Mouse (Mus musculus) thymus, adult 2 months (tissue): ENCODE data around the gene Zfp523.

Source experiments
- CTCF ChIP-seq: fragments of 200-500 bp; IDR thresholded peaks from 2 replicates; pipeline ENCODE4 v1.5.1; 2012; ENCODE audit warnings: mild to moderate bottlenecking, control low read depth, low read length, moderate library complexity, borderline replicate concordance; ENCODE audit not compliant: control insufficient read depth, poor library complexity, insufficient read depth; ENCODE audit errors: extremely low read depth
- POLR2A ChIP-seq: fragments of 200-500 bp; IDR thresholded peaks from 2 replicates; pipeline ENCODE4 v1.6.1; 2012; ENCODE audit warnings: mild to moderate bottlenecking, low read length, control low read depth, moderate library complexity; ENCODE audit not compliant: control insufficient read depth, poor library complexity, insufficient read depth; ENCODE audit errors: extremely low read depth

DNA sequence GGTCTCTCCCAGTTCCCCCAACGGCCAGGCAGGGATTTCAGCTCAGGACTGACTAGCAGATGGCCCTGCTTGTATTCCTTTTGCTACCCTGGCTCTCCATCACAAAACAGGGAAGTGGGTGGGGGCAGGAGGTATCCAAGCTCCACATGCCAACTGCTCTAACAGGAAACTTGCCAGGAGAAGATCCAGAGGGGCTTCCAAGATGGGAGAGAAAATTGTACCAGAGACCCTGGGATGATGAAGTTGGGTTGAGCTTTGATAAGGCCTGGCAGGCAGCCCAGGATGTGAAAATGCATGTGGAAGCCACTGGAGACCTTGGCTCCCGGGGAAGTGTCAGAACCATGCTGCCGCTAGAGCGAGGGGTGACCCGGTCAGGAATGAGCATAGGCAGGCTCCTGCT lies 40.7 kb upstream of the Zfp523 start:
- TF ChIP-seq CTCF (no peak), POLR2A (no peak)
